Mouse (Mus musculus): ENCODE measurements around the gene Atn1.

GRCm38 (mm10) chr6:124738511-124739023 is 17.8 kb downstream of the Atn1 start, which contains the start of gene Ptpn6:
- TF ChIP-seq CTCF (conservative IDR thresholded peaks at IDR 0.05; ENCODE audit: insufficient read depth, insufficient read length, low read depth, low read length) (0 out of 2 replicates have a peak, but pooled peaks have one; percentile 13), POLR2A (IDR thresholded peaks at IDR 0.05; ENCODE audit: low read depth, low read length) (peak; percentile 12)
